Mouse (Mus musculus): Measurements from ENCODE around the gene Utrn. TPM values are rescaled to one million over a fixed set of nuclear protein-coding genes. Genes with fewer than 3 reads are reported as not detected.
A peak's percentile ranks its signal among the peaks of the same experiment; 100 is the strongest.

The Utrn gene
- 18.8 and 20.3 TPM in 2 replicates for polyA plus RNA-seq (2015; fragmentation: Nextera tagmentation; extraction: Ambion mirVana)

DNA sequence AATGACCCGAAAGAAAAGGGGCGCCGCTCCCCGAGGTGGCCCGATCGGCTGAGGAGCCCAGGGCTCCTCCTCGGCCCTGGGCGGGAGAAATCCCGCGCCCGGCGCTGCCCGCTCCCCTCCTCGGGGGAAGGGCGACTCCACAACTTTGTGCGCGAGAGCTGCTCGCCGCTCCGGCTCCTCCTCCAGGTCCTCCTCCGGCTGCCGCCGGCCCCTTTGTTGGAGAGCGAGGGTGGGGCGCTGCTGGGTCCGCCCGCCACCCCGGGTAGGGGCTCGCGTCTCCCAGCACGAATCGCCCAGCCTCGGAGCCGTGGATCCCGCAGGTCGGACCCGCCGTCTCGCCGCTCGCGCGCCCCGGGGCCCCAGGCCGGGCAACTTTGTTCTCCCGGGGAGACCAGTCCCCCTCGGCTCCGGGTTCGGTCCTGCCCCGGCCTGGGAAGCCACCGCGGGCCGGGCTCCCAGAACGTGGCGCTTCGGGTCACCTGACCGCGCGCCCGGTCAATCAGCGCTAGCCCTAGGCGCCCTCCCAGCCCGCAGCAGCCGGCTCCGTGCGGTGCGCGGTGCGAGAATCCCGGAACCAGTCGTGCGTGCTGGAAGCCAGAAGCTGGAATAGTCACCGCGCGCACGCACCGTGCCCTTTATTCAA is at the start of gene Utrn:
Gene Utrn, minus strand, starts transcription at position 337 of the 643 bp plus-strand sequence.
- Histone ChIP-seq H3K27me3 (replicated peaks; ENCODE audit: control insufficient read depth, insufficient read depth, low read length) (no peaks in the 10 kb centered on the region), H3K9me3 (ENCODE audit: control insufficient read depth, low read length) (no peaks in the 10 kb centered on the region), H3K4me1 (replicated peaks; ENCODE audit: control insufficient read depth, insufficient read depth, low read length) (peaks cover 24% of the 10 kb centered on the region), H3K9ac (replicated peaks; ENCODE audit: low read depth, low read length) (peak within 1 kb of the TSS; percentile 74), H3K4me2 (ENCODE audit: low read length) (peak within 1 kb of the TSS; percentile 83), H3K36me3 (ENCODE audit: control insufficient read depth, insufficient read depth) (no peaks in the 10 kb centered on the region), H3K4me3 (replicated peaks; ENCODE audit: low read length) (peak within 1 kb of the TSS; percentile 81), H3K27ac (ENCODE audit: low read length) (peak within 1 kb of the TSS; percentile 37)
- under 1% methylated on average over 73 of the region's 77 CpGs for WGBS
- peak; percentile 91 for ATAC-seq

DNA sequence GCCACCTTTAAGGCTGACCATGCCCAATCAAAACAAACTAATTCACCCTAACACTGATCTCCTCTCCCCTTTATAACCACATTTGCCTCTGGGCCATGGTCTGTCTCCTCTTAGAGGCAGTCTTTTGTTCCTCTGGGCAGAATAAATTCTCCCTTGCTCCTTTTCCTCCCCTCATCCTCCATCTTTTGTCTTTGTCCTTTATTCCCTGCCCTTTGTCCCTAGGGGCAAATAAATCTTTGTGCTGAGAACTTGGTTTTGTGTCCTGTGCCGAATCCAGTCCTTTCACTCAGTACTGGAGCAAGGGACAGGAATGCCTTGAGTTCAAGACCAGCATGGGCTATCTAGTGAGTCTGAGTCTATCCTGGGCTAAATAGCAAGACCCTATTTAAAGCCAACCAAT is 48.5 kb upstream of the Utrn start:
- Histone ChIP-seq H3K9ac (replicated peaks; ENCODE audit: low read depth, low read length) (no peak overlapping the region), H3K36me3 (ENCODE audit: control insufficient read depth, insufficient read depth) (no peaks in the 10 kb centered on the region), H3K27me3 (replicated peaks; ENCODE audit: control insufficient read depth, insufficient read depth, low read length) (no peaks in the 10 kb centered on the region), H3K4me3 (replicated peaks; ENCODE audit: low read length) (no peak overlapping the region), H3K4me1 (replicated peaks; ENCODE audit: control insufficient read depth, insufficient read depth, low read length) (no peaks in the 10 kb centered on the region), H3K27ac (ENCODE audit: low read length) (no peak overlapping the region), H3K9me3 (ENCODE audit: control insufficient read depth, low read length) (no peaks in the 10 kb centered on the region), H3K4me2 (ENCODE audit: low read length) (no peak overlapping the region)
- 35% methylated on average over 1 of the region's 1 CpGs for WGBS
- no peak for ATAC-seq

DNA sequence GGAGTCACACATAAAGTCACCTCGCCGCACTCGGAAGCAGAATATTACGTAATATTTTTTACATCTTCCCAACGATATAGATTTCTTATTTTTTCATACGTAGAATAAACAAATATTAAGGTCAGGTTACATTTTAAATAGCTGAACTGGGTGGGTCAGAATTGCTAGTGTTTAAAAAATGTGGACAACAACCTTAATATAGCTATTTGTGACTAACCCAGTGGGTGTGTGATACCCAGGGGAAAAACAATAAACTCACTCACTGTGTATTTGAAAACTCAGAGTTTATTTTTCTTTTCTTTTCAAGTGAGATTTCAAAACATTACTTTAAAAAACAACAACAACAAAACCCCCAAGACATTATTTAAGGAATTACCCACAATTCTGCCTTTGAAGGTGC is 47.2 kb upstream of the Utrn start:
- H3K27me3 ChIP-seq (replicated peaks; ENCODE audit: control insufficient read depth, insufficient read depth, low read length): no peaks in the 10 kb centered on the region
- no peaks in the 10 kb centered on the region for H3K9me3 ChIP-seq (ENCODE audit: control insufficient read depth, low read length)
- H3K4me2 ChIP-seq (ENCODE audit: low read length): no peak overlapping the region
- no peaks in the 10 kb centered on the region for H3K36me3 ChIP-seq (ENCODE audit: control insufficient read depth, insufficient read depth)
- ATAC-seq: no peak
- 96% methylated on average over 6 of the region's 6 CpGs for WGBS
- no peak overlapping the region for H3K27ac ChIP-seq (ENCODE audit: low read length)
- no peak overlapping the region for H3K9ac ChIP-seq (replicated peaks; ENCODE audit: low read depth, low read length)
- no peaks in the 10 kb centered on the region for H3K4me1 ChIP-seq (replicated peaks; ENCODE audit: control insufficient read depth, insufficient read depth, low read length)
- H3K4me3 ChIP-seq (replicated peaks; ENCODE audit: low read length): no peak overlapping the region

DNA sequence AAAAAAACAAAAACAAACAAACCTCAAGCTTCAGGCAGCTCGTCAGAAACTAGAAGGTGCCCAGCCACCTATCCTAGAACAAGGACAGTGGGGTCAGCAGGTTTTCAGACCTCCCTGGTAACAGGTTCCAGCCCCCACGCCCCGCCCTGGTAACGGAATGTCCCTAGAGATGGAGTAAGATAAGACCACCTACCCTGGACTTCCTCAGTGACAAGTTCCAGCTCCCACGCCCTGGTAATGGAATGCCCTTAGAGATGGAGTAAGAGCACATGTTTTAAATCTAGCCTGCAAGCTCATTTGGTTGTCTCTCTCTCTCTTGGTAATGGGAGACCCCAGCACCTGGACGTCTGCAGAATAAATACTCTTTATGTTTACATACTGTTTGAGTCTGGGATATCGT is 46.7 kb upstream of the Utrn start:
- Histone ChIP-seq H3K27ac (ENCODE audit: low read length) (no peak overlapping the region), H3K4me1 (replicated peaks; ENCODE audit: control insufficient read depth, insufficient read depth, low read length) (no peaks in the 10 kb centered on the region), H3K4me3 (replicated peaks; ENCODE audit: low read length) (no peak overlapping the region), H3K9me3 (ENCODE audit: control insufficient read depth, low read length) (no peaks in the 10 kb centered on the region), H3K27me3 (replicated peaks; ENCODE audit: control insufficient read depth, insufficient read depth, low read length) (no peaks in the 10 kb centered on the region), H3K9ac (replicated peaks; ENCODE audit: low read depth, low read length) (no peak overlapping the region), H3K36me3 (ENCODE audit: control insufficient read depth, insufficient read depth) (no peaks in the 10 kb centered on the region), H3K4me2 (ENCODE audit: low read length) (no peak overlapping the region)
- WGBS: 83% methylated on average over 7 of the region's 7 CpGs
- ATAC-seq: no peak

DNA sequence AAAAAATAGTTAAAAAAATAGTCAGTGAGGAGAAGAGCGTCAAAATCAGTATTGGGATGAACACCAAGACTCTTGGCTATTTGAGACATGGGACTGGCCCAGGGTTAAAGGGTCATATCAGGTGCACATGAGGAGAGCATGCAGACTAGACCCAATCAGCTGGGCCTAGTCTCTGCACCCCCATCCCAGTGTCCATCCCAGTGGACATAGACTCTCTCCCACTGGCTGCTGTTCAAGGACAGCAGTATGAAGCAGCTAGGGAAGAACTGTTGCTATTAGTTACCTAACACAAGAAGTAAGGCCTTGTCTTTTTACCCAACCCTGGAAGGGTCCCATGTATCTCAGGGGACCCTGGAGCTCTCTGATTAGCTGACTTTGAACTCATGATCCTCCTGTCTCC is 45.0 kb upstream of the Utrn start:
- Histone ChIP-seq H3K4me1 (replicated peaks; ENCODE audit: control insufficient read depth, insufficient read depth, low read length) (no peaks in the 10 kb centered on the region), H3K9me3 (ENCODE audit: control insufficient read depth, low read length) (no peaks in the 10 kb centered on the region), H3K9ac (replicated peaks; ENCODE audit: low read depth, low read length) (no peak overlapping the region), H3K27ac (ENCODE audit: low read length) (no peak overlapping the region), H3K4me3 (replicated peaks; ENCODE audit: low read length) (no peak overlapping the region), H3K36me3 (ENCODE audit: control insufficient read depth, insufficient read depth) (no peaks in the 10 kb centered on the region), H3K27me3 (replicated peaks; ENCODE audit: control insufficient read depth, insufficient read depth, low read length) (no peaks in the 10 kb centered on the region), H3K4me2 (ENCODE audit: low read length) (no peak overlapping the region)
- WGBS: 94% methylated on average over 1 of the region's 1 CpGs
- ATAC-seq: no peak

DNA sequence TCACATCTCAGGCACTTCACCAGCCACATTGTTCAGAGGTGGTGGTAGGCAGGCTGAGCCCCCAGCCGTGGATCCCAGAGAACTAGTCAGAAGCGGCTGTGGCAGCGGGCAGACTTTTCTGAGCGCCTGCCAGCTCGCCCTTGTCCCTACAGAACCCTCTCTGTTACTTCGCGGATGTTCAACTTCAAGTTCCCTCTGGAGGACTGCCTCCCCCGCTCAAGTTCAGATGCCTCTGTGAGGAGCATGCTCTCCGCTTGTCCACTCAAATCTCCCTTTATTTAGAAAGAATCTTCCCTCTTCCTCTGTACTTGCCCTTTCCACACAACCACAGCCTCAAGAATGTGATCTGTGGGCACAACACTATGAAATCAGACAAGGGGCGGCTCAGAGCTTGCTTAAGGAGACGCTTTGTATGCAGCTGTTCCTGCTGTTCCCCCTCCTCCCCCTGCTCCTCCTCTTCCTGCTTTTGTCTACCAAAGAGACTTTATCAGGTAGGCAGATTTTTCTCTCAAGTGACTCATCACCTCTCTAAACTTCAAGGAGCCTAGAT is 42.9 kb upstream of the Utrn start:
- Histone ChIP-seq H3K9ac (replicated peaks; ENCODE audit: low read depth, low read length) (no peak overlapping the region), H3K27ac (ENCODE audit: low read length) (no peak overlapping the region), H3K9me3 (ENCODE audit: control insufficient read depth, low read length) (no peaks in the 10 kb centered on the region), H3K4me1 (replicated peaks; ENCODE audit: control insufficient read depth, insufficient read depth, low read length) (no peaks in the 10 kb centered on the region), H3K4me3 (replicated peaks; ENCODE audit: low read length) (no peak overlapping the region), H3K27me3 (replicated peaks; ENCODE audit: control insufficient read depth, insufficient read depth, low read length) (no peaks in the 10 kb centered on the region), H3K36me3 (ENCODE audit: control insufficient read depth, insufficient read depth) (no peaks in the 10 kb centered on the region), H3K4me2 (ENCODE audit: low read length) (0 out of 2 replicates have a peak overlapping the region, but pooled peaks have one; percentile 0)
- 0 out of 2 replicates have a peak, but pooled peaks have one; percentile 49 for ATAC-seq
- 60% methylated on average over 11 of the region's 11 CpGs for WGBS

DNA sequence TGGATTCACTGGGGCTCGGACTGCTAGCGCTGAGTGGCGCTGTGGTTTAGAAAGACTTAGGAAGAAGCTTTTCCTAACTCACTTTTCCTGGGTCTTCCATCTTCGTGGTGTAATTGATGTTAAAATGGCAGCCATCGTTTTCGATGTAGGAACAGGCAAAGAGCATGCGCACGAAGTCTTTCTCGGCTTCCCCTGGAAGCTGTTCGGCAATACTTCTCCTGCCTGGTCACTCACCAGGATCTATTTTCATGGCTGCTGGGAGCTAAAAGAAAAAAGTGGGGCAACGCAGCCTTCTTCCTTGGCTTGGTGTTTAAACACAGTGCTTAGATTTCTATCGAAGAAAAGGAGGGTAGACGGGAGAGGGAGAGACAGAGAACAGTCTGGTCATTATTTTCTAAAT is 42.3 kb upstream of the Utrn start:
- H3K27me3 ChIP-seq (replicated peaks; ENCODE audit: control insufficient read depth, insufficient read depth, low read length): no peaks in the 10 kb centered on the region
- WGBS: 82% methylated on average over 13 of the region's 13 CpGs
- H3K27ac ChIP-seq (ENCODE audit: low read length): no peak overlapping the region
- H3K4me1 ChIP-seq (replicated peaks; ENCODE audit: control insufficient read depth, insufficient read depth, low read length): no peaks in the 10 kb centered on the region
- no peaks in the 10 kb centered on the region for H3K9me3 ChIP-seq (ENCODE audit: control insufficient read depth, low read length)
- H3K9ac ChIP-seq (replicated peaks; ENCODE audit: low read depth, low read length): no peak overlapping the region
- no peaks in the 10 kb centered on the region for H3K36me3 ChIP-seq (ENCODE audit: control insufficient read depth, insufficient read depth)
- no peak for ATAC-seq
- no peak overlapping the region for H3K4me3 ChIP-seq (replicated peaks; ENCODE audit: low read length)
- H3K4me2 ChIP-seq (ENCODE audit: low read length): 0 out of 2 replicates have a peak overlapping the region, but pooled peaks have one; percentile 0

DNA sequence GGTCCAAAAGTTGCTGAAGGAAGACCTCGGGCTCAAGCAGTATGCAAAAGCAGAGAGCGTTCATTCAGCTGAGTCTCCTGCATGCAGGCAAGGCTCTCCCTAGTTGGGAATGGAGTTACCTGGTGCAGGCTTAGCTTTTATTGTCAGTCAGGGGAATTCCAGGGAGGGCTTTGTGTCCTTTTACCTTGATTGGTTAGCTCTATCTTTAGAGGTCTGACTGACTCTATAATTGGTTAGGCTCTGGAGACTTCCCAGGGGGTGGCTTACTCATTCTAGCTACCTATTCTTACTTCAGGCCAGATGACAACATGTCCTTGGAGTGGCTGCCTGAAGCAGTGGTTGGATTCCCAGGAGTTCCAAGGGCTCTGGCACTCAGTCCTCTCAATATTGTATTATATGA is 40.7 kb upstream of the Utrn start:
- Histone ChIP-seq H3K36me3 (ENCODE audit: control insufficient read depth, insufficient read depth) (no peaks in the 10 kb centered on the region), H3K9ac (replicated peaks; ENCODE audit: low read depth, low read length) (no peak overlapping the region), H3K9me3 (ENCODE audit: control insufficient read depth, low read length) (no peaks in the 10 kb centered on the region), H3K4me3 (replicated peaks; ENCODE audit: low read length) (no peak overlapping the region), H3K27ac (ENCODE audit: low read length) (no peak overlapping the region), H3K4me1 (replicated peaks; ENCODE audit: control insufficient read depth, insufficient read depth, low read length) (no peaks in the 10 kb centered on the region), H3K27me3 (replicated peaks; ENCODE audit: control insufficient read depth, insufficient read depth, low read length) (no peaks in the 10 kb centered on the region), H3K4me2 (ENCODE audit: low read length) (no peak overlapping the region)
- no peak for ATAC-seq
- WGBS: 90% methylated on average over 2 of the region's 2 CpGs

DNA sequence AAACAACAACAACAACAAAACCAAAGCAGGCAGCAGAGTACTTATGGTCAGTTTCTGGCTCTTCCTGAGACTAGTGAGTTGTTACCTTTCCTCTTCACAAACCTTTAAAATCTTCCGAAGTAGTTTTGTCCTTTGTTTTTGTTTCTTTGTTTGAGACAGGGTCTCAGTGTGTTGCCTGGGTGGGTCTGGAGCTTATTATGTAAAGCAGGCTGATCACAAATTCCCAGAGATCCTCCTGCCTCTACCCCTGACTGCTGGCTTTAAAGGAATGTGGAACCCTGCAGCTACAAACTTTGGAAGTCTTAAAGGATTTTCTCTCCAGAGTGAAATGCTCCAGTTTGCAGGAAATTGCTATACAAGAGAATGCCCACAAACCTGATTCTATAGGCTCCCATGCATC is 40.0 kb upstream of the Utrn start:
- H3K4me3 ChIP-seq (replicated peaks; ENCODE audit: low read length): no peak overlapping the region
- no peaks in the 10 kb centered on the region for H3K9me3 ChIP-seq (ENCODE audit: control insufficient read depth, low read length)
- H3K4me2 ChIP-seq (ENCODE audit: low read length): no peak overlapping the region
- H3K4me1 ChIP-seq (replicated peaks; ENCODE audit: control insufficient read depth, insufficient read depth, low read length): no peaks in the 10 kb centered on the region
- no peak for ATAC-seq
- H3K36me3 ChIP-seq (ENCODE audit: control insufficient read depth, insufficient read depth): no peaks in the 10 kb centered on the region
- no peak overlapping the region for H3K9ac ChIP-seq (replicated peaks; ENCODE audit: low read depth, low read length)
- no peak overlapping the region for H3K27ac ChIP-seq (ENCODE audit: low read length)
- 16% methylated on average over 1 of the region's 1 CpGs for WGBS
- H3K27me3 ChIP-seq (replicated peaks; ENCODE audit: control insufficient read depth, insufficient read depth, low read length): no peaks in the 10 kb centered on the region
